Mouse (Mus musculus) lung, postnatal 0 days (tissue): Measurements from ENCODE around the gene Pde4c.

Source experiments
- CTCF ChIP-seq: IDR thresholded peaks from 2 replicates; pipeline ENCODE4 v1.5.1; 2016; ENCODE audit warnings: antibody characterized with exemption, mild to moderate bottlenecking
- EP300 ChIP-seq: IDR thresholded peaks from 2 replicates; pipeline ENCODE4 v1.6.1; 2016; ENCODE audit warnings: antibody characterized with exemption, mild to moderate bottlenecking, control low read depth

DNA sequence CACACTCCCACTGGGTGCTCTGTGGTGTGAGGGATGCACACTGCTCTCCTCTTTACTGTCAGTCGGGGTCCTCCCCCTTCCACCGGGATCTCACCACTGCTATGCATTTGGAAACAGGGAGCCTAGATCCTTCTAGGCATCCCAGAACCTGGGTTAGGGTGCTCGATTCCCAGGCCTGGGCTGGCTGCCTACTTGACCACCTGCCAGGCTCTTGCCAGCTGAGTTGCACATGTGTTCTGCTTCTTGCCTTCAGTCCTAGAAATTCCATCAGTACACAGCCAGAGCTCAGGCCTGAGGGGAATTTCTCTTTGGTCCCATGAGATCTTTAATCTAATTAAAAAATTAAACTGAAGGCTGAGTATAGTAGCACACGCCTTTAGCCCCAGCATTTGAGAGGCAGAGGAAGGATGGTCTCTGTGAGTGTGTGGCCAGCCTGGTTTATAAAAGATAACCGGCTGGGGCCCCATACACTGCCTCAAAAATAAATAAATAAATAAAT, 33.6 kb upstream of the Pde4c start:
- TF ChIP-seq CTCF (no peak), EP300 (no peak)
